Mouse (Mus musculus): Measurements from ENCODE around the gene Egfl8. TPM values are rescaled to one million over a fixed set of nuclear protein-coding genes. Genes with fewer than 3 reads are reported as not detected.

The Egfl8 gene
- polyA plus RNA-seq, 1 experiment from 2014 or later: 1.3 TPM

DNA sequence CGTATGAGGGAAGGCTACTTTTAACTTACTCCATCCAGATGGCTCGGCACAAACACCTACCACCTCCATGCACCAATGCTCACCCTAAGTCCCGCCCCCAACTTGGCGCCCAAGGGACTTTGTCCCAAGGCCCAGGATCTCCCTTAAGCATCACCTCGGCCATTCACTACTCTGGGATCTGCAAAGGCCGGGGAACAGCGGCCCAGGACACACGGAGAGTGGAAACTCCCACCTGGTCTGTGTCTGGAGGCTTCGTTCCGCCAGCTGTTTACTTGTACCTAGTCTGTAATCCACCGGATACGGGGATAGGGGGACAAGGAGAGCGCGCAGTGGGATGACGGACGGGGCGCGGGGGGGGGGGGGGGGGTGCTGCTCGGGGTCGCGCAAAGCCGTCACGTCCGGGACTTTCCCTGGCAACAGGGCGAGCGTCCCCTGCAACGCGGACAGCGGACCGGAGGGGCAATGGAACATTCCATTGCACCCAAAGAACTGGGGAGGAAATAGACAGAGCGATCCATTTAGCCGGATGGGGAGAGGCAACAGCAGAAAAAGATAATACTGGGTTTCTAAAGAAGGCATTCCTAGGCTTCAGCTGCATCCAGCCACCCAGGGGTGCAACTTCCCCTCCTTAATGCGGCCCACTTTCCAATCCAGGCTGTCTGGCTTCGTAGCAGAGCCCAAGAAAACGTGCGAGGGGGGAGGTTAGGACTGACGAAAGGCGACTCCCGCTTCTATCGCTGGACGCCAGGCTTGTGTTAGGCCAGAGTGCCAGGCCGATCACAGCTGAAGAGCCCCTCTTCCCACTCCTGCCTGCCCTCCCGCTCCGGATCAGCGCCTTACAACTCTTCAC lies 11.5 kb upstream of the Egfl8 start:
- peaks cover 50% of the 10 kb centered on the region for H3K4me1 ChIP-seq (replicated peaks)
- no peaks in the 10 kb centered on the region for H3K9me3 ChIP-seq (replicated peaks)
- H3K9ac ChIP-seq: peak overlapping the region; percentile 80
- ATAC-seq (replicated peaks; ENCODE audit: insufficient number of reproducible peaks, insufficient read depth, low FRiP score, low read depth): peak; percentile 86
- whole genome bisulfite sequencing: under 1% methylated on average over 43 of the region's 45 CpGs
- peak overlapping the region; percentile 97 for H3K4me2 ChIP-seq
- peaks cover 23% of the 10 kb centered on the region for H3K36me3 ChIP-seq
- H3K27ac ChIP-seq: peak overlapping the region; percentile 94
- peaks cover 35% of the 10 kb centered on the region for H3K27me3 ChIP-seq
- peak overlapping the region; percentile 85 for H3K4me3 ChIP-seq

DNA sequence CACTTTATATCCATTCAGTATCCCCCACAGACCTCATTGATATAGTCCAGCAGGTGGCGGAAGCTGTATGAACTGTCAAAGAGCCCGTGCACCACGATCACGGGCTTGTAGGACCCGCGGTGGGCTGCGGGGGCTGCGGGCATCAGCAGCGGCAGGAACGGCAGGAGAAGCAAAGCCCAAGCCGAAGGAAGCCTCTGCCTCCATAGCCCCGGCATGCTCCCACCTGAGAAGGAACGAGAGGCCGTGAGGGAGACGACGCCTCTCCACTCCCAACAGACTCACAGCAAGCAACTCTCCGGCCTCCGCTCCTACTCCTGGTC lies 11.0 kb upstream of the Egfl8 start:
- peak overlapping the region; percentile 80 for H3K9ac ChIP-seq
- peak overlapping the region; percentile 94 for H3K27ac ChIP-seq
- H3K4me2 ChIP-seq: peak overlapping the region; percentile 97
- peak overlapping the region; percentile 85 for H3K4me3 ChIP-seq
- peaks cover 29% of the 10 kb centered on the region for H3K27me3 ChIP-seq
- H3K36me3 ChIP-seq: peaks cover 29% of the 10 kb centered on the region
- peak; percentile 36; the same call in 1 of the 2 replicates for ATAC-seq (replicated peaks; ENCODE audit: insufficient number of reproducible peaks, insufficient read depth, low FRiP score, low read depth)
- 0% methylated on average over 18 of the region's 18 CpGs for WGBS
- no peaks in the 10 kb centered on the region for H3K9me3 ChIP-seq (replicated peaks)
- peaks cover 45% of the 10 kb centered on the region for H3K4me1 ChIP-seq (replicated peaks)

DNA sequence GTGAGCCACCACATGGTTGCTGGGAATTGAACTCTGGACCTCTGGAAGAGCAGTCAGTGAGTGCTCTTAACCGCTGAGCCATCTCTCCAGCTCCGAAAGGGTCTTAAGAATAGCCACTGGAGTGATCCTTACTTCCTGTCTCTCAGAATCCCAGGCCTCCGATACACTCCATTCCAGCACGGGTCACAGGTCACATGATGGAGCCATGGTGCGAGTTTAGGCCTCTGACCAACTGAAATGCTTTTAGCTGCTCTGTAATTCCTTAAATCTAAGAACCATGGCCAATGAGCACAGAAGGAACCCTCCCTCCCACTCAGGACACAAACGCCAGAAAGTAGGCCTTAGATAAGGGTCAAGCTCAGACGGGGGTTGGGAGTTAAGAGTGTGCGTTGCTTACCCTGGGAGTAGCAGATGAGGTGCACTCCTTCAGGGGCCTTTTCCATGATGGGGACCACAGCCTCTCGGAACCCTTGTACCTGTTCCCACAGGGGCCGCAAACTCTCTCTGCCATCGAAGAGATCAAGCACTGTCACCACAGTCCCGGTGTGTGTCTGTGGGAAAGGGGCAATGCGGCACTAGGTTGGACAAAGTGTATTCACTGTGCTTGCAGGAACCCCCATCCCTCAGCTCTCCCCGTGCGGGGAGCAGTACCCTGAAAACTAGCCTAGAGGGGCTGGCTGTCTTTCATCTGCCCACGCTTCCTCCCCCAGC lies 10.4 kb upstream of the Egfl8 start:
- Histone ChIP-seq H3K4me3 (peak overlapping the region; percentile 85), H3K4me1 (replicated peaks) (peaks cover 40% of the 10 kb centered on the region), H3K27ac (peak overlapping the region; percentile 94), H3K27me3 (peaks cover 24% of the 10 kb centered on the region), H3K4me2 (peak overlapping the region; percentile 97), H3K9me3 (replicated peaks) (no peaks in the 10 kb centered on the region), H3K36me3 (peaks cover 33% of the 10 kb centered on the region), H3K9ac (peak overlapping the region; percentile 80)
- ATAC-seq (replicated peaks; ENCODE audit: insufficient number of reproducible peaks, insufficient read depth, low FRiP score, low read depth): no peak
- 50% methylated on average over 16 of the region's 16 CpGs for WGBS

DNA sequence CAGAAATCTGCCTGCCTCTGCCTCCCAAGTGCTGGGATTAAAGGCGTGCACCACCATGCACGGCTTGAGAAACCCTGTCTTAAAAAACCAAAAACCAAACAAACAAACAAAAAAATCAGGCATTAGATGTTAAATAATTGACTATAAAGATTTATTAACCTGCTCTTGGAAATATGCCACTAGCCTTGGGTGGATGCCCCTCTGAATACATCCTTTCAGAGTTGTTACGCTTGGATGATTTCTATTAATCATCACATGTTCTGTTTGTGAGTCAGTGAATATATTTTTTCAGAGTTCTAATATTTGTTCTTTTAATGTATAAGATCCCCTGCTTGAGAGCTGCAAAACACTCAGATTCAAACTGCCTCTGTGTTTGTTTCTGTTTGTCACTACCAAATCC lies 9.2 kb upstream of the Egfl8 start:
- 86% methylated on average over 3 of the region's 3 CpGs for WGBS
- H3K9ac ChIP-seq: no peak overlapping the region
- peaks cover 35% of the 10 kb centered on the region for H3K36me3 ChIP-seq
- no peaks in the 10 kb centered on the region for H3K9me3 ChIP-seq (replicated peaks)
- no peak for ATAC-seq (replicated peaks; ENCODE audit: insufficient number of reproducible peaks, insufficient read depth, low FRiP score, low read depth)
- no peak overlapping the region for H3K4me3 ChIP-seq
- peaks cover 31% of the 10 kb centered on the region for H3K4me1 ChIP-seq (replicated peaks)
- H3K4me2 ChIP-seq: no peak overlapping the region
- peaks cover 11% of the 10 kb centered on the region for H3K27me3 ChIP-seq
- no peak overlapping the region for H3K27ac ChIP-seq

DNA sequence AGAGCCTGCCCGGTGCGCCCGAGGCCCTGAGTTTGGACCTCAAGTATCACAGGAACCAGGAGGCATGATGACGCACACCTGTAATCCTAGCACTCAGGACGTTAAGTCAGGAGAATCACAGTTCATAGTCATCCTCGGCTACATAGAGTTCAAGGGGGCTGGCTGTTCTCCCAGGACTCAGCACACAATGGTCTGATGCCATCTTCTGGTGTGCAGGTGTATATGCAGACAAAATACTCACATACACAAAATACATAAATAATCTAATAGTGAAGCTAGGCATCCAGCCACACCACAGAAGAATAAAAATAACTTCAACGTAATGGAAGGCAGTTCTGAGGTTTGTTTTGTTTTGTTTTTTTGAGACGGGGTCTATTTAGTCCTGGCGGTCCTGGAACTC lies 7.4 kb upstream of the Egfl8 start:
- Histone ChIP-seq H3K9ac (no peak overlapping the region), H3K9me3 (replicated peaks) (no peaks in the 10 kb centered on the region), H3K4me2 (no peak overlapping the region), H3K4me3 (no peak overlapping the region), H3K4me1 (replicated peaks) (peaks cover 13% of the 10 kb centered on the region), H3K27ac (no peak overlapping the region), H3K27me3 (no peaks in the 10 kb centered on the region), H3K36me3 (peaks cover 38% of the 10 kb centered on the region)
- no peak for ATAC-seq (replicated peaks; ENCODE audit: insufficient number of reproducible peaks, insufficient read depth, low FRiP score, low read depth)
- 84% methylated on average over 9 of the region's 9 CpGs for WGBS

DNA sequence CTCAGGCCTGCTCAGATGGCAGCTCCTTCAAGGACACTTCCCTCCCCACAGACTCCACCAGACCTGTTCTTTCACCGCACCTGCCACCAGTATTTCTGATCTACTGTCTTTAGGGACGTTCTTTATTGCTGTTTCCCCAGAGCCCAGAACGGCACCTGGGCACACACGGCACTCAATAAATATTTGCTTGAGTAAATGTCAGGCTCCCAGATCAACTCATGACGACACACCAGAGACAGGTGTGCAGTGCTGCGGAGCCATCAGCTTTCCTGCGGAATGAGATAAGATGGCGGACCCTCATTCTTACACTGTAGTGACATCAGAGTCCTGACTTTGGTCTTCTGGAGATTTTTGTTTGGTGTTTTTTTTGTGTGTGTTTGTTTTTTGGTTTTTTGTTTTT lies 5.2 kb upstream of the Egfl8 start:
- H3K4me3 ChIP-seq: no peak overlapping the region
- 90% methylated on average over 8 of the region's 8 CpGs for WGBS
- H3K4me1 ChIP-seq (replicated peaks): peaks cover 4% of the 10 kb centered on the region
- H3K36me3 ChIP-seq: peaks cover 49% of the 10 kb centered on the region
- H3K27me3 ChIP-seq: no peaks in the 10 kb centered on the region
- H3K9ac ChIP-seq: no peak overlapping the region
- H3K9me3 ChIP-seq (replicated peaks): no peaks in the 10 kb centered on the region
- no peak overlapping the region for H3K27ac ChIP-seq
- ATAC-seq (replicated peaks; ENCODE audit: insufficient number of reproducible peaks, insufficient read depth, low FRiP score, low read depth): no peak
- no peak overlapping the region for H3K4me2 ChIP-seq

DNA sequence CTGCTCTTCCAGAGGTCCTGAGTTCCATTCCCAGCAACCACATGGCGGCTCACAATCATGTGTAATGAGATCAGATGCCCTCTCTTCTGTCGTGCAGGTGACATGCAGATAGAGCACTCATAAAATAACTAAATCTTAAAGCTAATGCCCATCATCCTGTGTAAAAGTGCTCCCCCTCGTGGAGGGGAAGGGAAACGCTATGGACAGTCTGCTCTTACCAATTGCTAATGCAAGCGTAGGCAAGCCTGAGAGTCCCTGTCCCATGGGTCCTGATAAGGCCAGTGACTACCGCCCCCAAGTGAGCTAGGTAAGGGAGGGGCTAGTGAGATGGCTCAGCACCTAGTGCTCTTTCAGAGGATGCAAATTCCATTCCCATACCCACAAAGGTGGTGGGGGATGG lies 3.2 kb upstream of the Egfl8 start:
- H3K4me1 ChIP-seq (replicated peaks): 0 out of 2 replicates have a peak, but pooled peaks cover 2% of the 10 kb centered on the region
- H3K4me2 ChIP-seq: no peak overlapping the region
- H3K9me3 ChIP-seq (replicated peaks): no peaks in the 10 kb centered on the region
- no peak for ATAC-seq (replicated peaks; ENCODE audit: insufficient number of reproducible peaks, insufficient read depth, low FRiP score, low read depth)
- no peaks in the 10 kb centered on the region for H3K27me3 ChIP-seq
- peaks cover 42% of the 10 kb centered on the region for H3K36me3 ChIP-seq
- H3K27ac ChIP-seq: no peak overlapping the region
- no peak overlapping the region for H3K9ac ChIP-seq
- no peak overlapping the region for H3K4me3 ChIP-seq
- 20% methylated on average over 6 of the region's 6 CpGs for WGBS

DNA sequence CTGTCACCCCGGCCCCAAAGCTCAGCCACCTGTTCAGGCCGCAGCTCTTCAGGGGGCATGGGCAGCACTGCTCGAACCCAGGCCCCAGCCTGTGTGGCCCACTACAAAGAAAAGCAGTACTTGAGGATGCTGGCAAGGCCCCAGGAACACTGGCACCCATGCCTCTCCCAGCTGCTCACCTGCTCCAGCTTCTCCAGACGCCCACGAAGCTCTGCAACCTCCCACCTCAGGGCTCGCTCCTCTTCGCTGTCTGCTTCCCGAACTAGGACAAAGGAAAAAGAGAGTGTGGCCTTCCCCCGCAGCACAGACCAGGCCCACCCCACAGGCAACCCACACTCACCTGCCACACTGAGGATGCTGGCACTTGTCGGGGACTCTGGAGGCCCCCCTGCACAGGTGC lies 1.9 kb downstream of the Egfl8 start:
- H3K4me3 ChIP-seq: no peak overlapping the region
- no peaks in the 10 kb centered on the region for H3K27me3 ChIP-seq
- no peak overlapping the region for H3K9ac ChIP-seq
- peaks cover 48% of the 10 kb centered on the region for H3K36me3 ChIP-seq
- ATAC-seq (replicated peaks; ENCODE audit: insufficient number of reproducible peaks, insufficient read depth, low FRiP score, low read depth): no peak
- H3K27ac ChIP-seq: no peak overlapping the region
- H3K9me3 ChIP-seq (replicated peaks): no peaks in the 10 kb centered on the region
- H3K4me2 ChIP-seq: no peak overlapping the region
- peaks cover 4% of the 10 kb centered on the region for H3K4me1 ChIP-seq (replicated peaks)
- 94% methylated on average over 10 of the region's 10 CpGs for WGBS

DNA sequence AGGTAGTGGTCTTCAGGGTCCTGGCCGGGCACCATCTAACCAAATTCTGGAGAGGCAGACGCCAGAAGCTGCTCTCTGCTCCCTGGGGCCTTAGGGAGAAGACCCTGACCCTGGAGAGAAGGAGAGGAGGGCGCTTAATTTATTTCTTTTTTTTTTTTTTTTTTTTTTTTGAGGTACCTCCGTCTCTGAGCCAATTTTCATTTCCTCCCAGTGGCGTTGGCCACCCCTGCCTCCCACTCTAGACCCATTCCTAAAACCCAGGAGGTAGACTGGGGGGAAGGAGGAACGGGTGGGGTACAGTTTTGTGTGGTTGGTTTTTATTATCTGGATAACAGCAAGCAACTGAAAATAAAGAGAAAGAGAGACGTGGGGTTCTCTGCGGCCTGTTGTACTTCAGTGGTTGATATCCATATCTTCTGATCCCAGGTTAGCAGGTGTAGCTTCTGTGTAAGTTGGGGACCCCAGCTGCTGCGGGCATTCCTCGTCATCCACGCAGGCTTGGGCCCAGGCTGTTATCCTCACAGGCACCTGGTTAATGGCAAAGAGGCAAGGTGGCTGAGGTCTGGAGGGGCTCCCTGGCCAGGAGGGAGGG lies 2.6 kb downstream of the Egfl8 start:
- WGBS: 88% methylated on average over 11 of the region's 11 CpGs
- peaks cover 10% of the 10 kb centered on the region for H3K4me1 ChIP-seq (replicated peaks)

DNA sequence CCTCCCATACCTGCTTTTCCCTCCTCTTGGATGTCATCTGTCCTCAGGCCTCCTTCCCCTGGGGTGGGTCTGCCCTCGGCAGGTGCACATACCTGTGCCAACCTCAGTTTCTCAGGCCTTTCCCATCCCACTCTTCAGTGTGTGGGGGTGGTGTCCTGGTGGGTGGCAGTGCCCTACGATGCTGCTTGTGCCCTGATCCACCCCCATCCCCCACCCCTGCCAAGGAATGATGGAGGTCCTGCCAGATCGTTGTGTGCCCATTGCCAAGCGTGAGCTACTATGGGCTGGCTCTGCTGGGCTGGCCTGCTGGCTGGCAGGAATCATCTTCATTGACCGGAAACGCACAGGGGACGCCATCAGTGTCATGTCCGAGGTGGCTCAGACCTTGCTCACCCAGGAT lies 4.7 kb downstream of the Egfl8 start:
- Histone ChIP-seq H3K36me3 (peaks cover 38% of the 10 kb centered on the region), H3K4me1 (replicated peaks) (peaks cover 27% of the 10 kb centered on the region), H3K27ac (no peak overlapping the region), H3K9ac (no peak overlapping the region), H3K4me2 (no peak overlapping the region), H3K4me3 (no peak overlapping the region), H3K27me3 (no peaks in the 10 kb centered on the region), H3K9me3 (replicated peaks) (no peaks in the 10 kb centered on the region)
- WGBS: 87% methylated on average over 8 of the region's 8 CpGs
- no peak for ATAC-seq (replicated peaks; ENCODE audit: insufficient number of reproducible peaks, insufficient read depth, low FRiP score, low read depth)

More for the DNA sequence above, 2.6 kb downstream of the Egfl8 start:
- no peak for ATAC-seq (replicated peaks; ENCODE audit: insufficient number of reproducible peaks, insufficient read depth, low FRiP score, low read depth)
- Histone ChIP-seq H3K4me2 (no peak overlapping the region), H3K36me3 (peaks cover 48% of the 10 kb centered on the region), H3K27me3 (no peaks in the 10 kb centered on the region), H3K27ac (no peak overlapping the region), H3K9me3 (replicated peaks) (no peaks in the 10 kb centered on the region), H3K4me3 (no peak overlapping the region), H3K9ac (no peak overlapping the region)

DNA sequence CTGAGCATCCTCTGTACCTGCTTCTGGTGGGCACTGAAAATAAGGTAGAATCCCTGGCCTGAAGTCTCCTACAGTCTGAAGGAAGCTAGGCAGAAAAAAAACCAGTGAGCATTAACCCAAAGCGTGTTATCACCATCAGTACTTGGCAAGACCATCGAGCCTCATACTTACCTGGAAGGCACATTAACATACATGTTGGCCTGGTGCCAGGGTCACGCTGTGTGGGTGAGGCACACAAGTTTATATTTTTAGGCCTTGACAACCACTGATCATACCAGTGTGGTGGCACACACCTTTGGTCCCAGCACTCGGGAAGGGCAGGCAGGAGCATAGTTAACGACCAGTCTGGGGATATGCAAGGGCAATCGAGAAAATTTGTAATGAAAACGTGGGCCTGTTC lies 7.8 kb downstream of the Egfl8 start:
- Histone ChIP-seq H3K27me3 (no peaks in the 10 kb centered on the region), H3K4me2 (no peak overlapping the region), H3K9me3 (replicated peaks) (no peaks in the 10 kb centered on the region), H3K27ac (no peak overlapping the region), H3K9ac (no peak overlapping the region), H3K4me1 (replicated peaks) (peaks cover 38% of the 10 kb centered on the region), H3K36me3 (peaks cover 26% of the 10 kb centered on the region), H3K4me3 (no peak overlapping the region)
- WGBS: 79% methylated on average over 7 of the region's 7 CpGs
- ATAC-seq (replicated peaks; ENCODE audit: insufficient number of reproducible peaks, insufficient read depth, low FRiP score, low read depth): no peak

Measured in heart, embryonic 15.5 days (tissue).